Mouse (Mus musculus) kidney, adult 8-10 months (tissue): ENCODE results near the gene Dytn.
"Not testable (repeated sequence)": the region's sequence is repeated elsewhere in the genome, so short reads cannot be mapped to it uniquely, and the experiment has no call there.

ENCODE experiments used
- DNase-seq, 2 experiments: peaks; one replicate each; pipeline ENCODE4 v3.0.0; 2022

The Dytn gene

DNA sequence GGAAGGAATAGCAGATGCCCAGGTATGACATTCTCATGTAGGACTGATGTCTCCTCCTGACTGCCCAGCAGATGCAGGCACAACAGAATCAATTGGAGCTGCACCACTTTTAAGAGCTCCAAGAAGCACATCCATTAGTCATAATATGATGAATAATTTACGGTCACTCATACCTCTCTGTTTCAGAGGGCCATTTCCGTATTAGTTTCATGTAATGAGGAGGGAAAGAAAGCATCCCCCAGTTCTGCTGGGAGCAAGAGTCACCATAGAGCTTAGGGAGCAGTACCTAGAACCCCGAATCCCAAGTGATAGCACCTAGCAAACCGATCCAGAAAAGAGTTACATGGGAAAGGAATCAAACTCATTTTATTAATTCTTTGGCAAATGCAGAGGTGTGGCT, at the start of gene Dytn:
TSS of gene Dytn (minus strand) at position 101 of the 400 bp plus-strand sequence.
- DNase-seq, result no peak

- DNase-seq, result peak; percentile 88 to 91
Measured at GRCm38 (mm10) chr1:63730240-63730771, 43.6 kb upstream of the Dytn start, which contains the start of the genes Mdh1b and Fastkd2. Gene Mdh1b (minus strand): TSS chr1:63730318. Gene Fastkd2 (plus strand): TSS chr1:63730614.

- DNase-seq, result no peak
Measured at GRCm38 (mm10) chr1:63729796-63730195, 43.1 kb upstream of the Dytn start.

GRCm38 (mm10) chr1:63720161-63720560, 33.4 kb upstream of the Dytn start:
- DNase-seq, result no peak

DNA sequence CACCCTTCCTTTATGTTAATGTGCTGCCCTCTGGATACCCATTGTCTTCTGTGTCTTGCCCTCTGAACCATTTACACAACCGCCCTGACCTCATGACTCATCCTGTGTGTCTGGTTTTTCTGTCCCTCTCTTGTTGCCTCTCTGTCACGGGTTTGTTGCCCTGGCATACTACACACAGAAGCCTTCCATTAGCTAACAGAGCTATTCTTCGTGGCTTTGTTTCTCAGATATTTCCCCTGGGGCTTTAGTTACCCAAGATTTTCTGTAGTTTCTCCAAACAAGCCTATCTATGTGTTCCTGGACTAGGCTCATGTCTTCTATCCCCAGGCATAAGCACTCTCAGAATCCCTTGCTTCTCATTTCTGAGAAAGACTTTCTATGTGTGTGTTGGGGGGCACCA, 22.1 kb upstream of the Dytn start:
- DNase-seq, result no peak

GRCm38 (mm10) chr1:63705733-63706132, 19.0 kb upstream of the Dytn start:
- DNase-seq, result peak in 1 of 2 experiments; percentile 2

DNA sequence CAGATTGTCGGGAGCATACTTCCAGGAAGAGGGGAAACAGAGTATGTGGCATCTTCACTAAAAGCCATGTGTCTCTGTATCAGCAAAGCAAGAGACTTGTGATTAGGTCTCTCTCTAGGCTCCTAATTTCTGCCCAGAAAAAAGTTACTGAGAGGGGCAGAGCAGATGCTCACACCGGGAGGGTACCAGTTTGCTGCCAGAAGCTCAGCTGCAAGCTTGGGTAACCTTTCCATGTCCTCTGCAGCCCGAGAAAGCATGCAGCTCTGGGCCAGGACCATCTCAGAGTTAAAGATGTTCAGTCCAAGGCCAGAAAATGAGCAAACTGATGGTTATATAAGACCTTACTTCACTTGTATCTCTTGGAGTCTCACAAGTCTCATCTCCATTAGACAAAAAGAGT, 10.1 kb upstream of the Dytn start:
- no peak for DNase-seq

GRCm38 (mm10) chr1:63675975-63676374, 10.8 kb downstream of the Dytn start:
- no peak for DNase-seq

DNA sequence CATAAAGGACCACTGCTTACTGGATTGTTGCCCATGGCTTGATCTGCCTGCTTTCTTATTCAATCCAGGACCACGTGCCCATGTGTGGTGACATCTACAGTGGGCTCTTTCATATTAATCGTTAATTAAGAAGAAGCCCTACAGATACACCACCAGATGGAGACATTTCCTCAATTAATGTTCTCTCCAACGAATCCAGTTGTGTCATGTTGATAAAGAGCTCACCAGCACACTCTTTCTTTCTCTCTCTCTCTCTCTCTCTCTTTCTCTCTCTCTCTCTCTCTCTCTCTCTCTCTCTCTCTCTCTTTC, 17.9 kb downstream of the Dytn start:
- DNase-seq, result peak in 1 of 2 experiments; percentile 8

GRCm38 (mm10) chr1:63667949-63668851, 18.5 kb downstream of the Dytn start:
- DNase-seq, result no peak

DNA sequence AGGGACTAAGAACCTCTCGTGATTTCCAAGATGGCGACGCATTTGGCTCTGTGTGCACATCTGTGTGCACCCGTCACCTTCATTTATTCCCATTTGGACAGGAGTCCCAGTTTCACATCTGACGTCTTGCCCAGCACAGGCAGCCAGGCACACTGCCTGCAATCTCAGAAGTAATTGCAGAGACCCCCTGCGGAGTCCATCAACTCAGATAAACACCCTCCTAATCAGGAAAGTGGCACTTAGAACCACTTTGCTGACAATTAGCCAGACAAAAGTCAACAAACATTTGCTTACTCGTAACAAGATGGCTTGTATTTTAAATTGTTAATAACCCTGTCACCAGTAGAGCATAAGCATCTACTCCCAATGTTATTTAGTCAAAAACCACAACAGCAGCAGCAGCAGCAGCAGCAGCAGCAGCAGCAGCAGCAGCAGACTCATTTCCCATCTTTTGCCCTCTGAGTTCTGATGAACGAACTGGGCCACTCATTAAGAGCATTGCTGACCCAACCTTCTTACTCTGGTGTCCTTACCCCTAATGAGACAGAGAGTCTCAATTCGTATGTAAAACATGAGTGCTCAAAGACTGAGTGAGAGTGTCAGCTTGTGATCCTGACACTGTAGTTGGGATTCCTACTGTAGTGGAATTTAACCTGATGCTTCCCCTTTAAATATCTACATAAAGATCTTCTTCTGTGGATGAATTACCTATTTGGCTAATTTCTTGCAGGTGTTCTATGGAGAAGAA, 19.4 kb downstream of the Dytn start:
- no peak for DNase-seq

- no peak for DNase-seq
Measured at GRCm38 (mm10) chr1:63666089-63666488, 20.6 kb downstream of the Dytn start.

DNA sequence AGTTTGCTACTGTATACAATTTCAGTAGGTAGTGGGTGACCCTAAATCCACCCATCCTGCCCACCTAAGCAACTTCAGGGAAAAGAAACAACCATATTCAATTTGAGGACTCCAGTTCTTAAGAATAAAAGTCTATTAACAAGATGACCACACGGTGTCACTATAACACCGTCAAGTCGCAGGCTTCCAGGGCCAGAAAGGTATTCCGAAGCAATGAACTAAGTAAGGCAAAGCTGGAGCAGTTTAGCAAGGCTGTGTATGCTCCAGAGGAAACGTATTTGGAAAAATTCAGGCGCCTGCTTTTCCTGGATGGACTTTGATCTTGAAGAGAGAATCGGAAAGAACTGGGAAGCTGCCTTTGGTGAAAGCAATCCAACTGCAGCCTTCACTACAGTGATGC, 27.1 kb downstream of the Dytn start:
- peak; percentile 11 to 21 for DNase-seq

DNA sequence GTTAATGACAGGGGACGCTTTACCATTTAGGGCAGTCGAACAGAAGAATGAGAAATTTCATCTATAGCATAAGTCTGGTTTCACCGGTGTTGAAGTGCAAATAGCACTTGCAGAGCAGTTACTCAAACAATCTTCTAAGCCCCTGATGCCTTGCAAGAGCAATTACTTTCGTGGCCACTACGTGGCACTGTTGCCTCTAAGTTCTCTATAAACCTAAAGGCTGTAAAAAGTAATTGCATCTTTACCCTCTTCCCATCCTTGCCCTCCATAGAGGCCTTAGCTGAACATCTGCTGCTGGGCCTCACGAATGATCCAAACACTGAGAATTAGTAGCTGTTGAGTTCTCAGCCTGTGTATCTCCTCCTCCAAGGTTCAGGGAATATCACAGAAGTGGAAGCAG, 28.7 kb downstream of the Dytn start:
- DNase-seq, result peak; percentile 14 to 56

DNA sequence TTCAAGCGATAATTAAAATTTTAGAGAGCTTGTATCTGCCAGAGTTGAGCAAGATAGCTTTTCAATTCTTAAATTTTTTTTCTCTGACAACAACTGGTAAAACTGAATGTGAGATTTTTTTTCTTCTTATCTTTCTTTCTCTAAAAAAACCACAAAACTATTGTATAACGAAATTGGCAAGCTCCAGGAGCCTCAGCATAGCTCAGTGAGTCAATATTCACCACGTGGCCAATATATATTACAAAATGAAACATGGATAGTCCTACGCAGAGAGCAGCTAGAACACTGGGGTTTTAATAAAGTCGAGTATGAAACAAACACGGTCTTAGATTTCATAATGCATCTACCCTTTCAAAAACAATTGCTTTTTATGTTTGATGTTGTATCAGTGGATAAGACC, 46.8 kb downstream of the Dytn start:
- no peak for DNase-seq

- not testable (repeated sequence) for DNase-seq
Measured at GRCm38 (mm10) chr1:63630390-63630789, 56.3 kb downstream of the Dytn start.

- DNase-seq, result no peak
Measured at GRCm38 (mm10) chr1:63628211-63628610, 58.5 kb downstream of the Dytn start.

- no peak for DNase-seq
Measured at GRCm38 (mm10) chr1:63615668-63616067, 71.1 kb downstream of the Dytn start, which contains the start of gene Gm39653. Gene Gm39653 (plus strand): TSS chr1:63615968.

DNA sequence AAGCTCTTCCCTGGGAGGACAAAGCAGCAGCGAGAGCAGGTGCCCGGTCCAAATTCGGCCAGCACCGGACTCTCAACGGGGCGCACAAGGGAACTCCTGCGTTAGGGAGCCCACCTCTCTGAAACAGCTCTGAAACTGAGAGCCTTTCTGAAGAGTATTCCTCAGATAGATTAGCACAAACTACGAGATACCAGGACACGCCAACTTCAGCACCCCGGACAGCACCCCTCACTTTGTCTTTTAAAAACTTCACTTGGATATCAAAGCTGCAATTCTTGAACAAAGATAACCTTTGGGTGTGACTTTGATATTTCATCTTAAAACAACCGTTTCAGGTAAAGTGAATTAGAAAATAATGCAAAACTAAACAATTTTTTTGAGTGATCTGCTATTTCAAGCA, 72.1 kb downstream of the Dytn start:
- DNase-seq, result peak in 1 of 2 experiments; percentile 30

GRCm38 (mm10) chr1:63609613-63610012, 77.1 kb downstream of the Dytn start:
- DNase-seq, result no peak

DNA sequence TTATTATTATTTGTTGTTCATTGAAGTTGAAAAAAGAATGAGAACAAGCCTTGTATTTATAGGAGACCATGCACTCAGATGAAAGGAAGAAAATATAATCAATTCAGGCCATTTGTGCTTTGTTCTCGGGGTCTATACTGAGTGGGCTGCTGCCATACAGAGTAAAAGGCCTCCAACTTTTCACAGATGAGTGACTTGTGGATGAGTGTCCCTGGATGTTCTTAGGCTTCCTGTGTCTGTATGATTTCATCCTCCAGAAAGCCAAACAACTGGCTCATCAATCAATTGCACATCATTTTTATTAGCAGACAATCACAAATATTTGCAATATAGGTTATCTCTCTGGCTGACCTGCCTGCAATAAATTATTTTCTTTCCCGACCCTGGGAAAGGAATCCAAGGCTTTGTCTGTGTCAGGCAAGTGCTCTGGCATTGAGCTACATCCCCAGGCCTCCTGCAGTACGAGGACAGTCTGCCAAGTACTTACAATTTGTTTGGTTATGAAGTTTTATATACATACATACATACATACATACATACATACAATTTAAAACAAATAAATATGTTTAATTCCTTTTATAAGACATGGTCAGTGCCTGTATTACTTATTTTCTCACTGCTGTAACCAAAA, 82.7 kb downstream of the Dytn start:
- no peak for DNase-seq

DNA sequence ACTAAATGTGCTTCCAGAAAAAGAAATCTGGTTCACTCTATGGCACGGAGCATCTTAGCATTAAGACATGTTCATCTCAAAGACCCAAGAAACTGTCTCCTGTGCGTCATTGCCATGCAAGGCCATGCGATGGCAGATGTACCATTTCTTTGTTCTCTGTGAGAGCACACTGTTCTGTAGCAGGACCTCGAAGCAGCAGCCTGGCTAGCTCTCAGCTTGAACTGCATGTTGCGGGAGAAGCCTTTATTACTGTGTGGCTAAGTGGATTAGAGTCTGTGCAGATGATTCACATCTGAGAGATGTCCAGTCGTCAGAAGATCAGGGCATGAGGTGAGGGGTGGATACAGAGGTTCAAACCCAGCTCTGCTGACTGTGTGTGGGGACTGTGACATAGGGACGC, 99.9 kb downstream of the Dytn start:
- DNase-seq, result no peak

GRCm38 (mm10) chr1:63579153-63579552, 107.6 kb downstream of the Dytn start:
- DNase-seq, result no peak
